Mouse (Mus musculus) neural tube, embryonic 10.5 days (tissue): Measurements from ENCODE around the gene Ifitm5.
A peak's percentile ranks its signal among the peaks of the same experiment; 100 is the strongest.

Experiments
- DNase-seq: peaks from one replicate; pipeline ENCODE4 v3.0.0-alpha.2; 2017; ENCODE audit warnings: low spot score; ENCODE audit errors: extremely low spot score

Gene Ifitm5

DNA sequence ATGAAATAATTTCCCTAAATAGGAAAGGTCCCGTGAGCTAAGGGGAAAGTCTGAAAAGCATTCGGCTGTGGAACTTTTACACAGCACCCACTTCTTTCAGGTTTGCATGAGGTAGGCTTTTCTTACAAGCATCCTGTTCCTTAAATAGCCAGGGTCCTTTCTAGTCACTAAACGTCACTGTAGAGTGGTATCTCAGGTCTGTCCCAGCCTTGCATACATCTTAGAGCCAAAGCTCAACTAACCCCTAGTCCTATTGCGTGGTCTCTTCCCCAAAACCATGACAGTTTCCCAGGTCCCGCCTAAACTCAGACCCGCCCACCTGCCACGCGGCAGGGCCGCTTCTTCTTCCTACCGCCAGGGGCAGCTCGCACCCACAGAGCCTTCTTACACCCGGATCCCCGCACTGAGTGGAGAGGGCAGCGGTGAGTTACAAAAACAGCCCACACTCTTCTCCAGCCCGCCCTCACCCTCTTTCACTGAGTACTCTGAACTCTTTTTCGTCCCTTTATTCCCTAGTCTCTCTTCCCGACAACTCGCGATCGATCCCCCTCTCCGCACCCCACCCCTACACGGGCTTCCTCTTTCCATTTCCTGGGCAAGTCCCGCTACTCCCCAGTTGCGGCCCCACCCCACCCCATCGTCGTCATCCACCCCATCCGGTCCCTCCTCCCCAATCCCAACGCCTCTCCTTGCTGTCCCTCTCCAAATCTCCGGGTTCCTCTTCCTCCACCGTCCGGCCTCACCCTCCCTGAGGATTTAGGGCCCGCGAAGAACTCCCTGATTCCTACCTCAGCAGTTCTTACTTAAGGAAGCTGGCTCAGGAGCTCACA, 8.7 kb downstream of the Ifitm5 start, which contains the start of gene Pgghg:
Pgghg (plus strand) TSS at position 170 of the 830 bp plus-strand sequence.
- peak; percentile 89 for DNase-seq

DNA sequence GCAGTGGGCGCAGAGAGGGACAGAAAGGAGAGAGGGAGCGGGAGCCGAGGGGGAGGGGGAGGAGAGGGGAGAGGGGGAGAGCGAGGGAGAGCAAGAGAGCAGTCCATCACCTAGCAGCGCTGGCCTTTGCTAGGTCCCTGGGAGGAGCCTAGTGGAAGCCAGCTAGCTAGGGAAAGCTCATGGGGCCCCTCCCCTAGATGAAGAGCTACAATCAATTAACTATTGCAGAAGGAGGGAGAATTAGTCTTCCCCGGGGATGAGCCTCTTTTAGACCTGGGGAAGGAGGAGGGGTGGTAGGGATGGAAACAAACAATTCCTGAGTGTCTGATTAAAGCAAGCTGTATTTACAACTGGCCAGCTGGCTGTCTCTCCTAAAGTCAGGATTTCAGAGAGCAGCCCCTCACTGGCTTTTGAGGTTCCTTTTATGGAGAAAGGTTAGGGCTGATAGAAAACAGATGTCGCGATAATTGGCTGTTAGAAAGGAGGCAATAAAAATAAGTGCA, 10.4 kb downstream of the Ifitm5 start:
- peak; percentile 44 for DNase-seq

DNA sequence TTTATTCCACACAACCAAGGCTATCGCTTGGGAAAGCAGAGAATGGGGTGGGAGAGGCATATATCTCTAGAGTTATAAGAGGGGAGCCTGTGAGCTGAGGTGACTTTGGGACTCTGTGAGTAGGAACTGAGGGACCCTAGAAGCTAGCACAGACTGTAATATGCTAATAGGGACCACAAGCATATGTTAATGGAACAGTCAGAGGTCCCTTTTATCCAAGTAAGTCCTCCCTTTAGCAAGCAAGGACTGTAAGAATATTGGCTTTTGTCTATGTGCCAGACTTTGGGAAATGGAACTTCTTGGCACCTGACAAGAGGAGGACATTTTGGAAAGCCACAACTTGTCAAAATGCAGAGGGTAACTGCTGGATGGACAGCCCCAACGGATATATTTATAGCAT, 11.2 kb downstream of the Ifitm5 start:
- DNase-seq, result no peak

DNA sequence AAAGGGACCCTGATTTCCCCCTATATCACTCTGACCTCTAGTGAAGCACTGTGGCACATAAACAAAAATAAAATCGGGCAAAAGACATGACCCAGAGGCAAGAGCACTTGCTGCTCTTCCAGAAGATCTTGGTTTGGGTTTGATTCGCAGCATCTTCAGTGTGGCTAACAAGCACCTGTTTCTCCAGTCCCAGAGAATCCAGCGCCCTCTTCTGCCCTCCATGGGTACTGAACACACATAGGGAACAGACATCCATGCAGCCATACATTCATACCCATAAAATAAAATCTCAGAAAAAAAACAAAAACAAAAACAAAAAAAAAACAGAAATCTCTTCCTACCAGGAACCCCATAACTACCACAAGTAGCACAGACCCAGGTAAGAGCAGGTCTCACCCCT, 11.7 kb downstream of the Ifitm5 start:
- DNase-seq, result no peak

DNA sequence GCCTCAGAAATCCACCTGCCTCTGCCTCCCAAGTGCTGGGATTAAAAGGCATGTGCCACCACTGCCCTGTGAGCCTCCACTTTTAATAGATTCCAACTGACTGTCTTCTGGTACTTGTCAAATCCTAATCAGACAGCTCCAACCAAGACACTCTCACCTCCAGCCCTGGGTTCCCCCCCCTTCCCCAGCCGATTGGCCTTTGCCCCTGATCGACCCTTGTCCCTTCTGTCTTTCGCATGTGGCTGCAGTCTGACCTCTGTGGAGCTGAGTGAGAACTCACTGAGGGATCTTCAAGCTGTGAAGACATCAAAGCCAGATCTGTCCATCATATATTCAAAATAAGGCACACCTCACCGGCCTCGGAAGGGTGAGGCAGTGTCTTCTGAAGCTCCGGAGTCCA, 22.9 kb downstream of the Ifitm5 start:
- DNase-seq, result no peak

DNA sequence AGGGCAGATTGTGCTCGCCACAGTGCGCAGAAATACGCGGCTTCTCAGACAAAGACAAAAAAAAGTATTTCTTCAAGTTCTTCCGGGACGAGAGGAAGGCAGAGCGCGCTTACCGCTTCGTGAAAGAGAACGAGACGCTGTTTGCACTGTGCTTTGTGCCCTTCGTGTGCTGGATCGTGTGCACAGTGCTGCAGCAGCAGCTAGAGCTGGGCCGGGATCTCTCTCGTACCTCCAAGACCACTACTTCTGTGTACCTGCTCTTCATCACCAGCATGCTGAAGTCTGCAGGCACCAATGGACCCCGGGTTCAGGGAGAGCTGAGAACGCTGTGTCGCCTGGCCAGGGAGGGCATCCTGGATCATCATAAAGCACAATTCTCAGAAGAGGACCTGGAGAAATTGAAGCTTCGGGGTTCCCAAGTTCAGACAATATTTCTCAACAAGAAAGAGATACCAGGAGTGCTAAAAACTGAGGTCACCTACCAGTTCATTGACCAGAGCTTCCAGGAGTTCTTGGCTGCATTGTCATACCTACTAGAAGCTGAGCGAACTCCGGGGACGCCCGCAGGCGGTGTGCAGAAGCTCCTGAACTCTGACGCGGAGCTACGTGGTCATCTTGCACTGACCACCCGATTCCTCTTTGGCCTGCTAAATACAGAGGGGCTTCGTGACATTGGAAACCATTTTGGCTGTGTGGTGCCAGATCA, 26.9 kb downstream of the Ifitm5 start:
- DNase-seq, result peak; percentile 45

DNA sequence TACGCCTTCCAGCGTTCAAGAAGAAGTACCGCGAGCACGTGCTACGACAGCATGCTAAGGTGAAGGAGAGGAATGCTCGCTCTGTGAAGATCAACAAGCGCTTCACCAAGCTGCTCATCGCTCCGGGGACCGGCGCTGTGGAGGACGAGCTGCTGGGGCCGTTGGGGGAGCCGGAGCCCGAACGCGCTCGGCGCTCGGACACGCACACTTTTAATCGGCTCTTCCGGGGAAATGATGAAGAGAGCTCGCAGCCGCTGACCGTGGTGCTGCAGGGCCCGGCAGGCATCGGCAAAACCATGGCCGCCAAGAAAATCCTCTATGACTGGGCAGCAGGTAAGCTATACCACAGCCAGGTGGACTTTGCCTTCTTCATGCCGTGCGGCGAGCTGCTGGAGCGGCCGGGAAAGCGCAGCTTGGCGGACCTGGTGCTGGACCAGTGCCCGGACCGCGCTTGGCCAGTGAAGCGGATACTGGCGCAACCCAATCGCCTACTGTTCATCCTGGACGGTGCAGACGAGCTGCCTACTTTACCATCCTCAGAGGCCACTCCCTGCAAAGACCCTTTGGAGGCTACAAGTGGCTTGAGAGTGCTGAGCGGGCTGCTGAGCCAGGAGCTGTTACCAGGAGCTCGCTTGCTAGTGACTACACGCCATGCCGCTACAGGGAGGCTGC, 27.6 kb downstream of the Ifitm5 start:
- peak; percentile 59 for DNase-seq

DNA sequence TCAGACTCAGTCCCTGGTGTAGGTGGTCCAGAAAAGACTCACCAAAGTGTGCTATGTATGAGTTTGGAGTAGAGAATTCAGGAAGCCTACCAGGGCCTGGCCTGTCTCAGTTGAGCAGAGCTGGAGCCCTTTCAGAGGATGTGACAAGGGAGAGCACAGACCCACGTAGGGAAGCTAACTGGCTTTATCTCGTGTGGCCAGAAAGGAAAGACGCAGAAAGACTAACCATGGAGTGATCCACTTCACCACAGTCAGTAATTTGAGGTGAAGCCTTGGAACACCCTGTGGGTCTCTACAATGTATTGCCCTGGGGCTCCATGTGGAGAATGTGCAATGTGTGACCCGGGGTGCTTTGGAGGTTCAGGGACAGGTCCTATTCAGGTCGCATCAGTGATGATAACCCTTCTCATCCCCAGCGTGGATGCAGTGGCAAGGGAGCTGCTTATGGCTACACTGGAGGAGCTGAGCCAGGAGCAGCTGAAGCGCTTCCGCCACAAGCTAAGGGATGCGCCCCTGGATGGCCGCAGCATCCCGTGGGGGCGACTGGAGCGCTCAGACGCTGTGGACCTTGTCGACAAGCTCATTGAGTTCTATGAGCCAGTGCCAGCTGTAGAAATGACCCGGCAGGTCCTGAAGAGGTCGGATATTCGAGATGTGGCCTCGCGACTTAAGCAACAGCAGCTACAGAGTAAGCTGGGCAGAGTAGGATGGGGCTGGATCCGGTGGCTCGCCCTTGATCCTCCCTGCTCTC, 28.7 kb downstream of the Ifitm5 start:
- DNase-seq, result no peak

DNA sequence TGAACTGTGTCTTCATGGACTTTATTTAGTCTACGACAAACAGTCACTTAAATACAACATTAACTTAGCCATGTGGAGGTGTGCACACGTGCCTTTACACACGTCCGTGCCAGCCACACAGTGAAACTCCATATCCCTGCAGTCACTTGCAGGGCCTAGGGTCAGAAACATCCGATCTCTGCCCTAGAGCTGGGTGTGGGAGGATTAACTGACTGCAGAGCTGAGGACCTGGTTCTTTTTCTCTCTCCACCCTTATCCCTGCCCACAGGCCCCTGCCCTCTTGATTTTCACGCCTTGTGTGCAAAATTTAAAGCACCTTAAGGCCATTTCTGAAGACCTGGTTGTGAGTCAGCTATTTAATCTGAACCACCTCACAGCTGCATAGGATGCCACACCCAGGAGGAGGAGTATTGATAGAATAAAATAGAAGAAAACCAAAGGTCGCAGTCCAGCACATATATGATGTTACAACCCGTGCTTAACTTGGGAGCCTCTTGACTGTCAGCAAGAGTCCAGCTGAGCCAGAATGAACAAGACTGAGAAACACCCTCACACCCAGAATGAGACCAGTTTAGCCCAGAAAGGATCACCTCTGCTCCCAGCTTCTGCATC, 29.6 kb downstream of the Ifitm5 start, which contains the start of gene Nlrp6:
Nlrp6 (plus strand) TSS at position 485 of the 612 bp plus-strand sequence.
- DNase-seq, result no peak

DNA sequence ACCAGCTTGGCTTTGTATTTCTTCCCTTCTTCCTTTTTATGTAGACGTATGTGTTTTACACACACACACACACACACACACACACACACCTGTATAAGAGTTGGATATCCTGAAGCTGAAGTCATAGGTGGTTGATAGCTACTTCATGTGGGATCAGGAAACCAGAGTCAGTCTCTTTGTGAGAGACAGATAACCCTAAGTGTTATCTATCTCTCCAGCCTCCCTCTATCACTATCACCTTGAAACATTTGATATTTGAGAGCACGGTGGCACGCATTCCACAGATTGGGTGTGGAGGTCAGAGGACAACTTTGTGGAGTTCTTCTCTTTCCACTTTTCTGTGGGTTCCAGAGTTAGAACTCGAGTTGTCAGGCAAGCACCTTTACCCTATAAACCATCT, 30.2 kb downstream of the Ifitm5 start:
- no peak for DNase-seq

DNA sequence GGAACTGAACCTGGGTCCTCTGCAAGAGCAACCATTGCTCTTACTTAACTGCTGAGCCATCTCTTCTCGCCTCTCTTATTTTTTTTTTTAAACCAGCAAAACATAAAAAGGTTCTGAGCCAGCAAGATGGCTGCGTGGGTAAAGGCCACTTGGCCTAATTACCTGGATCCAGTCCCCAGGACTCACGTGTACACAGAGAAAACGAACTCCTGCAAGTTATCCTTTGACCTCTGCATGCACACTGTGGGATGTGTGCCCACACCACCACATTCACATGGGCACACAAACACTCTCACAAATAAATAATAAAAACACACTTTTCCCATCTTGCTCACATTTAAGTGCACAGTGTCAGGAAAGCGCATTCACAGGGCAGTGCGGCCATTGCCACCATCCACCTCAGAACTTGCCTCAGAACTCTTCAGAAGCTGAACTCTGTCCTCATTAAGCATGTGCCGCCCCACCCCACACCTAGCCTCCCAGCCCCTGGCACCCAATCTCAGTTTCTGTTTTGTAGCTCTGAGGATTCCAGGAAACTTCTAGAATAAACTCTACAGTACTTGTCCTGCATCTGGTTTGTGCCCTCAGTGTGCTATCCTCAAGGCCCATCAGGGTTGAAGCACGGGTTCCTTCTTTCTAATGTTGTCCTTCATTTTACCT, 35.9 kb downstream of the Ifitm5 start:
- DNase-seq, result no peak

DNA sequence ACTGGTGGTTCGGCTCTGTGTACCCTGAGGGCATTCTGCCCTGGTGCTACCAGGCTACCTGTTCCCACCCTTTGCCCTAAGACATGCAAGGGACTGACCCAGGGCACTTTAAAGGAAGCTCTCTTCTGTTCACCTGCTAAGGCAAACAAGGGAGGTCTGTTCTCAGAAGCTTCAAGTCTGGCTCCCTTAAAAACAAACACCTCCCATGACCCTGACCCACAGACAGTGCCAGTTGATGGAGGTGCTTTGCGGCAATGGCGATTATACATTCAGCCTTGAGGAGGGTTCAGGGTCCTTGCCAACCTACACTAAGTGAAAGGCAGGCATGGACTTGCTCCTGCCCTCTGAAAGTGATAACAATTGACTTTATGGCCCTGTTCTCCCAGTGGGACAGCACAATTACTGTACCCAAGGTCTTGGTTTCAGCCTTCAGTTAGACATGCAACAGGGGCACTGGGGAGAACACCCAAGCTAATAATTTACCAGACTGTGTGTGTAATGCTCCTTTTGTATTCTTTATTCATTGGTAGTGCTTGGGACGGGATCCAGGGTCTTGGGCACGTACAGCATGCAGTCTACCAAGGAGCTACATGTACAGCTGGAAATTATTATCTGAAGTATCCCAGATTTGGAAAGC, 37.1 kb downstream of the Ifitm5 start:
- DNase-seq, result no peak

DNA sequence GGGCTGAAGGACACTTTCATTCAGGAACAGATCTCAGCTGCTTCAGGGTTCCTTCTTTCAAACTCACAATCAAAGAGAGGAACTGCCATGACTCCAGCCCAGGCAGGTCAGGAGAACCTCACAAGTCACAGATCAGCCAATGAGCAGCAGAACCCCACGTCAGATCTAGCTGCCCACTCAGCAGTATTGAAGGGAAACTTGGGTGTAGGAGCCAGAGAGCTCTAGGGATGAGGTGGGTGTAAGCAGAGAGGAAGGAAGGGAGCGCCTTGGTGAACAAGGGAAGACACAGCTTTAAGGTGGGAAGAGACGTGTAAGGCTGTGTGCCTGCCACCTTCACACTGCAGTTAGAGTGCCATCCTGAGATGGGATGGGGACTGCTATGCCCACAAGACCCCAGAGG, 37.8 kb downstream of the Ifitm5 start:
- no peak for DNase-seq

DNA sequence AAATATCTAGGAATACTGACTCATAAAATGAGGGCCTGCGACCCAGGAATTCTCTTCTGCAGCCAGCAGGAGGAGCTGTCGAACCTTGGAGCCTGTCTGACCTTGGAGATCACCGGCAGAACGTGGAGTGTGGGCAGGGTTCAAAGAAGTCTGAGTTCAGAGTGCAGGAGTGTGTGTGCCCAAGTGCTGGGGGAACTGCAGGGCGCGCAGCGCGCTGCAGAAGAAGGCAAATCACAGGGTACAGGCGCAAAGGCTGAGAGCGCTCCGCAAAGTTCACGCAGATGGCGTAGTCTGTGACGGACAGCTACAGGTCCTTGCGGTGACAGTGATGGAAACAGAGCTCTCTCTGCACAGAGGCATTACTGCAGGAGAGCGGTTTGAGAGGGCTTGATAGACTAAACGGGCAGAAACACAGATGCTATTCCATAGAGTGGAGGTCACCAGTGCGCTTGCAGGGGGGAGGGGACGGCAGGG, 41.4 kb downstream of the Ifitm5 start:
- peak; percentile 85 for DNase-seq

DNA sequence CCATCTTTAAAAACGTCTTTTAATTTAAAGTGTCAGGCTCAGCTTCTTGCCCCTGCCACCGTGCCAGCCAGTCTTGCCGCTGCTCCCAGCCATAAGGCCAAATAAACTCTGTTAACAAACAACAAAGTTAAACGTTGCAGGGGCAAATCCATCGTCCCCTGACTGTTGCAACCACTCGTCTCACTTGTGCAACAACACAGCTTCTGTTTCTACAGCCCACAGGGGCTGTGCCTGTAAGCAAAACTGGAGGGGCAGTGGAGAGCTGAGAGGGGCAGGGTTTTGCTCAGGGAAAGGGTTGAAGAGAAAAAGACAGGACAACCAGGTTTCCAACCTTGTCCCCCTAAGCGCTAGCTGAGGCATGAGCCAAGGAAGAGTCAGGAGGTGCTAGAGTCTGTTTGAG, 41.9 kb downstream of the Ifitm5 start:
- no peak for DNase-seq

DNA sequence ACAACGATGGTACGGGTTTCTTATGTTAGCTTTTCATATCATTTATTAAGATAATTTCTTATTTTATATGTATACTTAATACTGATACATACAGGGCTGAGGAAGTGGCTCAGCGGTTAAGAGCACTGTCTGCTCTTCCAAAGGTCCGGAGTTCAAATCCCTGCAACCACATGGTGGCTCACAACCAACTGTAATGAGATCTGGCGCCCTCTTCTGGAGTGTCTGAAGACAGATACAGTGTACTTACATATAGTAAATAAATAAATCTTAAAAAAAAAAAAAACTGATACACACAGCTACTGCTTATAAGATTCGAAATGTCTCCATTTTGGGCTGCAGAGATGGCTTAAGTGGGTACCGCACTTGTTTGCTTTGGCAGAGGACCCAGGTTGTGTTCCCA, 42.4 kb downstream of the Ifitm5 start:
- no peak for DNase-seq

DNA sequence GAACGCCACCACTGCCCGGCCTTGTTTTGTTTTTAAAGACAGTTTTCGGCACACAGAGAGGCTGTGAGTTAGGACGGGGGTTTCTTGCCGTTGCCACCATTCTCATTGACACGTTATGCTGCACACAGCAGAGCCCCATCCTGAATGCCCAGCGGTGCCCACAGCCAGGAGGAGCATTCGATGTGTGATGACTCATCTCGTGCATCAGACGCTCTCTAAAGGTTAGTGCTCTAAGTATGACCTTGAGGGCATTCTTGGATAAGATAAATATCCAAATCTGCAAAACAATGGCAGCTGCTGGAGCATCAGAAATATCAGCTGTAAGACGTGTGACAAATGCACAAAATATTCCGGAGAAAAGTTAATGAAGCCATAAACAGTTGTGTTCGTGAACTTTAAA, 43.0 kb downstream of the Ifitm5 start:
- DNase-seq, result no peak

DNA sequence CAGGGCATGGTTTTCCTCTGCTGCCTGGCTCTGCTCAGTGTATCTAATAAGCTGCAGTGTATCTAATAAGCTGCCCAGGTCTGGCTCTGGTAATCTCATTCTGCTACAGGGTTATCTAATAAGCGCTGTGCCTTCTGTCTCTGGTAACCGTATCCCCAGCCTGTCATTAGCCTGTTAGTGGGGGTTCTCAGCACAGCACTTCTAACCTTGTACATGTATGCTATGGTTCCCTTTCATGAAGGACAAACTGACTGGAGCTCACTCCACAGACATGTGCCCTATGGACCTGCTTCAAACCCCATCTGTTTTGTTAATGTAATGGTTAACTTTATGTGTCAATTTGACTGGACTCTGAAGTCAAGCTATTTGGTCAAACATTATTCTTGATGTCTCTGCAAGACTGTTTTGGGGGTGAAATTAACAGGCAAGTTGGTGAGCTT, 44.4 kb downstream of the Ifitm5 start:
- no peak for DNase-seq

DNA sequence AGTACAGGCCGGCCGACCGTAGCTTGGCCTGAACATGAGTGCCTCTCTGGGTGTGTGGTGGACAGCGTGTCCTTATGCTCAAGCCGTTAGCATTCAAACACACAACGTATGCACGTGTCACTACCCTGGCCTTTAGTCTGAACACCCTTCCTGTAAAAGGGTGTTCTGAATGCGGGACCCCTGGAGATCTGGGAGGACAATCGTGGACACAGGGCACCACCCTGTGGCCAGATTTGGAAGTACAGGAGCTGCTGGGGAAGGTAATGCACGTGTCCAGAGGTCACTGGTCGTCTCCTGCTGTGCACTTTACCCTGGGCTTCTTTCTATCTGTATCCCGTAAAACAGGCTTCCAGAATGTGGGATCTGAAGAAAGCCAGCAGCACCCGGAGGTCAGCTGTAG, 46.9 kb downstream of the Ifitm5 start:
- peak; percentile 89 for DNase-seq
